Mouse (Mus musculus): ENCODE results near the gene Mkln1. TPM values are rescaled to one million over a fixed set of nuclear protein-coding genes. Genes with fewer than 3 reads are reported as not detected.
A peak's percentile ranks its signal among the peaks of the same experiment; 100 is the strongest.

Mkln1 gene
- total RNA-seq (2022), result 100 to 1,000 TPM; 161 to 201 (median 178) TPM

- peak; percentile 85 for DNase-seq
Measured at GRCm38 (mm10) chr6:31398431-31399205, at the start of gene Mkln1. Mkln1 (plus strand) TSS chr6:31398735.

- no peak for DNase-seq
Measured at GRCm38 (mm10) chr6:31356444-31357191, 41.9 kb upstream of the Mkln1 start.

- no peak for DNase-seq
Measured at GRCm38 (mm10) chr6:31357286-31357685, 41.2 kb upstream of the Mkln1 start.

DNA sequence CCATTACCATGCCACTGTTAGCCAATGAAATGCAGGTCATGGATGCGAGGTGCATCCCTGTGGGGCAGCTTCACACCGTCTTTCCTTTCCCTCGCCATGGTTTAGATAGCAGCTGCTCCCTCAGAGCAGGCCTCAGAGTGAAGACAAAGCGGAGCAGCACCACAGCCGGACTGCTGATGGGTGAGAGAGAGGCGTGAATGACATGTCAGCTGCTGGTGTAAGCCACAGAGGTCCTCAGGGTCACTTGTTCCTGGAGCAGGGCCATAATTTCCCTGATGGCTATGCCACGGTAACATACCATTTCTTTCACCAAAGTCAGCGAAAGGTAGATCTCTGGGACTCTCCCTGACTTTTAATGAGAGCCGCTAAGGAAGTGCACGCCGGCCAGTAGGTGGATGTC, 35.9 kb upstream of the Mkln1 start:
- no peak for DNase-seq

DNA sequence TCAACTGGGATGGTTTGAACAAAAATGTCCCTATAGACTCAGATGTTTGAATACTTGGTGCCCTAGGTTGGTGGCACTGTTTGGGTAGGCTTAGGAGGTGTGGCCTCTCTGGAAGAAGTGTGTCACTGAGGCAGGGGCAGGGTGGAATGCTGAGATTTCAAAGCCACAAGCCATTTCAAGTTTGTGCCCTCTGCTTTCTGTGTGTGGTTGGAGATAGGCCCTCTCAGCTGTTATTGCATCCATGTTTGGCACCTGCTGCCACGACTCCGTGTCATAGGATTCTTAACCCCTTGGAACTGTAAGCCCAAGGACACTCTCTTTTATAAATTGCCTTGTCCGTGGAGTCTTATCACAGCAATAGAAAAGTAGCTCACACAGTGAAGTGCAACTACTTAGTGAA, 34.1 kb upstream of the Mkln1 start:
- DNase-seq, result no peak

GRCm38 (mm10) chr6:31367947-31368346, 30.6 kb upstream of the Mkln1 start:
- DNase-seq, result no peak

GRCm38 (mm10) chr6:31368559-31368958, 30.0 kb upstream of the Mkln1 start:
- no peak for DNase-seq

DNA sequence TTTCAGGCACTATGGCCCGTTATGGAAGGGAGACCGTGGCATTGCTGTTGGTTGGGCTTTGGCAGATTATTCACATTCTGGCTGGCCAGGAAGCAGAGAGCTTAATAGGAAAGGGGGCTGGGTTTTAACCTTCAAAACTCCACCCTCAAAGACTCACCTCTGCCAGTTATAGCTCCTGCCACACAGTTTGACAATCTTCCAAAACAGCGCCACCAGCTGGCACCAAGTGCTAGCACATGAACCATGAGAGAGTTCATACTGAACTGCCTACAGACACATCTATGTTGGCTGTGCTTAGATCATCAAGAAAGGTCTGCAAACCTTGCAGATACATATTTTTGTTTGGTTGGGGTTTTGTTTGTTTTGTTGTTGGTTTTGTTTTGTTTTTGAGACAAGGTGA, 28.7 kb upstream of the Mkln1 start:
- no peak for DNase-seq

DNA sequence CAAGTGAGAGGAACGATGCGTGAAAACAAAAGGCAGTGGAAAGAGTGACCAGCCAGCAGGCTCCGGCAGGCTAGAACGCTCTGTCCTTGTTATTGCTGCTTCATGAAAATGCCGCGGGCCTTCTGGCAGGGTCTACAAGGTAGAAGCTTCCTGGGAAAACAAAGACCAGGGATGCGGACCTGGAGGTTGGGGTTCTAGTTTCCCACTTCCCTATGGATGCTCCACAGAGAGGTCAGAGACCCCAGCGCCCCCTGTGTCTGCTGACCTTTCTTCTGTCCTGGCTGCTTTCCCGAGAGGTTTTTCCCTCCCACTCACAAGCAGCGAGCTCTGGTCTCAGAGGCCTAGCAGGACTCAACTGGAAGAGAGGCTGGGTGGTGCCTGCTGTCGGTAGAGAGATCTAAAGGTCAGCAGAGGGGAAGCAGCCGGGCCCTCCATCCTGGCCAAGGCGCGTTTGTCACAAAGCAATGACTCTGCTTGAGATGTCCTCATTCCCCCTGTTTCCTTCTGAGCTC, 27.9 kb upstream of the Mkln1 start:
- DNase-seq, result peak; percentile 40

DNA sequence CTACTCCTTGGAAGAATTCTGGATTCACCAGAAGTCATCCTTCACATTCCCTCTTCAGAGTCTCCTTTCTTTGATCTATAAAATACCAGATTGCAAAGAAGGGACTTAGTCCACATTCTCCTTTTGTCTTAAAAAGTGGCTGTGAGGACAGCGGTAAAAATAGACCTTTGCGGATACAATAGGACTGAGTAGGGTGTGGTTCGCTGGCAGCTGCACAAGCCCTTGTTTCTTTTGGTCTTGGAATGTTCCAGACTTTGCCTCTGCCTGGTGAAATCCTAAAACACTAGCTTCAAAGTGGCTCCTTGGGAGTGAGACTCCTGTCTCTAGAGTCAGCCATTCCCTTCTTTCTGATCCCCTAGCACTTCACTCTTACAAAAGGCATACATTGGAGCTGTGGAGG, 27.4 kb upstream of the Mkln1 start:
- DNase-seq, result no peak

DNA sequence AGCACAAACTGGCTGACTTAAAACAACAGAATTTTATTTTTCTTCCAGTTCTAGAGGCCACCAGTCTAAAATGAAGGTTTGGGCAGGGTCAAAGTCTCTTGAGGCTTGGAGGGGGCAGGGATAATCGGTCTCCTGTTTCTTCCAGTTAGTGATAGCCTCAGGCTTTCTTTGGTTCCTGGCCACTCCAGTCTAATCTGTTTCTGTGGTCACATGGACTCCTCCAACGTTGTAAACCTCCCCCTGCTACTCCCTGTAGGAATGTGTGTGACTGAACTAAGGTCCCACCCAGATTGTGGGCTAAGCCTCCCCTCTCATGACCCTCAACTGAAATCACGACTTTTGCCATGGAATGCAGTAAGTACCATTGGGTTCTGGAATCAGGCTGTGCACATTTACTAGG, 25.9 kb upstream of the Mkln1 start:
- DNase-seq, result no peak

DNA sequence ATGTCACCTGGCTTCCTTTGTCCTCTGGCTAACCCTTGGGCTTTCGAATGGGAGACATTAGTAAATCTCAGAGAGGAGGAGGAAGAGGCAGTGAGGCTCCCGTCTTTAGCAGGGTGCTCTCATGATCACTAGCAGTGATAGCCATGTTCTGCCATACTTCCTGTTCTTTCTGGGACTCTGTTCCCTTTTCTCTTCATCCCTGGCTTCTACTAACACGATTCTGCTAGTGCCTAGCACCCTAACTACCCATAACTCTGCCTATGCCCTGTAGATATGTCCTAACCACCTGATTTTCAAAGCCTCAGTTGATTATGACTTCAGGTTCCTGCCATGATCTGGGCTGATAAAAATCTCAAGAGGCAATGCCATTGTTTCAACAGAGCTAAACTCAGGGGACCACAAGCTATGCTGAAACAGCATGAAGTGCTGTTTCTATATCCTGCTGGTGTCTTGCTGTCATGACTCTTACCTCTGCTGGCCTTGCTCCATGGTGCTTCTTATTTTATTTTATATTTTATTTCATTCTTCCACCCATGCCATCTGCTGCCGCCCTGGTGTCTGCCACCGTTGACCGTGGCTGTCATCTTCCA, 25.4 kb upstream of the Mkln1 start:
- no peak for DNase-seq

GRCm38 (mm10) chr6:31382989-31383388, 15.5 kb upstream of the Mkln1 start:
- DNase-seq, result no peak

- no peak for DNase-seq
Measured at GRCm38 (mm10) chr6:31384794-31385193, 13.7 kb upstream of the Mkln1 start.

DNA sequence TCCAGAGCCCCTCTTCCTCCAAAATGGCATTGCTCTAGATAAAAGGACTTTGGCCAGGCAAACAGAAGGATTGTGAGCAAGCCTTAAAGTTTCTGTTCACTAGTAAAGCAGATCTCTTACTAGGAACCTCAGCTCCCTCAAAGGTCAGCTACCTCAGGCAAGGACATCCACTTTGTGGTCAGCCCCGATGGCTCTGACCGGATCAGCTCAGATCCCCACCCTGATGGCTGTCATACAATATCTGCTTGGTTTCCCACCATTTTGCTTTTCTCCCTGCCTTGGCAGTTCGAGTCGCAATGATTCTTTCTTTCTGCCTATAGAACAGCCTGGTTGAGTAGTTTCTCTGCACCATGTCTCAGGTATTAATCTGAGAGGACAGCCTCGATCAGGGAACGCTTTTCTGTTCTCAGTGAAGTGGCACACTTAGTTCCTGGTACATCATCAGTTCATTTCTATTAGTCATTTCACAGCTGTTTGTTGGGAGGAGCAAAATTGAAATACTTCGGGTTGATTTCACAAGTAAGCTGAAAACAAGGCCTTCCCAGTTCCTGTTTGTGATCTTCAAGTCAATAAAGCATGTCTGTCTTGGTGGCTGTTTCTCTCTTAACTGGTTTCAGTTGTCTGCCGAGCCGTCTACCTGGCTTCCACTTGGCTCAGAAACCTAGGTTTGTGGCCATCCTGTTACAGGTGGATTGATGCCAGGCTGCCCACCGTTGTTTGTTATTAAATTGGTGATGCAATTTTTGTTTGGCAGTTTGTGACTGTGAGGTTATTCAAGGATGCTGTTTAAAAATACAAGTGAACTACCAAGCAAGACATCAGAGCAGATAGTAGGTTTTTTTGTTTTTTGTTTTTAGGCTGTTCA, 13.0 kb upstream of the Mkln1 start:
- no peak for DNase-seq

- DNase-seq, result no peak
Measured at GRCm38 (mm10) chr6:31389716-31390115, 8.8 kb upstream of the Mkln1 start.

GRCm38 (mm10) chr6:31390243-31390981, 8.1 kb upstream of the Mkln1 start:
- DNase-seq, result peak; percentile 52

- DNase-seq, result no peak
Measured at GRCm38 (mm10) chr6:31392871-31393270, 5.7 kb upstream of the Mkln1 start.

- DNase-seq, result no peak
Measured at GRCm38 (mm10) chr6:31396118-31396517, 2.4 kb upstream of the Mkln1 start.

DNA sequence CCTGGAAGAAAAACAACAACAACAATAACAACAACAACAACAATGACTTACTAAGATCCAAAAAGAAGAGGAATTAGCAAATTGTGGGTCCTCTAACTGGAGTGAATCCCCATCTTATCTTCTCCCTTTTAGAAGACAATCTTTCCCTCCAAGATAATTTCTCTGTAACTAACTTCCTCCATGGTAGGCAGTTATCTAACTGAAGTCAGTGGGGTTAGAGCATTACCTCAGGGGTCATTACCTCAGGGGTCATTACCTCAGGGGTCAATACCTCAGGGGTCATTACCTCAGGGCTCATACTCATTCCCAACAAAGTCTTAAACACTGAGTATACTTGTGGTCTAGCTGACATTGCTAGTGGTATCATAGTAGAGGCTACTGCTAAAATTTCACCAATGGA, 1.2 kb upstream of the Mkln1 start:
- no peak for DNase-seq

GRCm38 (mm10) chr6:31397775-31398430, 632 bp upstream of the Mkln1 start:
- no peak for DNase-seq

Measured in adrenal gland, adult 8-10 months (tissue).